Mouse (Mus musculus) right cerebral cortex, postnatal 10 days (tissue): ENCODE measurements around the gene Apex1.
"Not testable (repeated sequence)": the region's sequence is repeated elsewhere in the genome, so short reads cannot be mapped to it uniquely, and the experiment has no call there.

Experiments
- DNase-seq, 2 experiments: peaks; one replicate each; pipeline ENCODE4 v3.0.0; 2021; ENCODE audit warnings: low spot score in 2 of 2

The Apex1 gene

GRCm38 (mm10) chr14:50924281-50925064 lies at the start of gene Apex1, which contains the start of gene Osgep:
Gene Apex1 (plus strand): TSS chr14:50924968.
Gene Osgep (minus strand): TSS chr14:50924893.
- peak; percentile 99 for DNase-seq

- DNase-seq = no peak
These were observed 49.6 kb upstream of the Apex1 start for GRCm38 (mm10) chr14:50875175-50875574.

GRCm38 (mm10) chr14:50875591-50876230 lies 49.1 kb upstream of the Apex1 start:
- DNase-seq = no peak

- no peak for DNase-seq
These were observed 48.4 kb upstream of the Apex1 start for GRCm38 (mm10) chr14:50876236-50876950.

- no peak for DNase-seq
These were observed 33.1 kb upstream of the Apex1 start for GRCm38 (mm10) chr14:50891621-50892020.

- DNase-seq = no peak
These were observed 32.7 kb upstream of the Apex1 start for GRCm38 (mm10) chr14:50892091-50892490.

GRCm38 (mm10) chr14:50892541-50893459 lies 32.0 kb upstream of the Apex1 start:
- no peak for DNase-seq

- DNase-seq = no peak
These were observed 29.4 kb upstream of the Apex1 start for GRCm38 (mm10) chr14:50895407-50895806.

GRCm38 (mm10) chr14:50895985-50896746 lies 28.6 kb upstream of the Apex1 start:
- peak in 1 of 2 experiments; percentile 23 for DNase-seq

- peak in 1 of 2 experiments; percentile 60 for DNase-seq
These were observed 27.9 kb upstream of the Apex1 start for GRCm38 (mm10) chr14:50896747-50897373.

GRCm38 (mm10) chr14:50897374-50897765 lies 27.4 kb upstream of the Apex1 start, which contains the start of gene Klhl33:
Gene Klhl33 (minus strand): TSS chr14:50897507.
- DNase-seq = no peak

GRCm38 (mm10) chr14:50897992-50898391 lies 26.8 kb upstream of the Apex1 start:
- DNase-seq = not testable (repeated sequence)

- DNase-seq = peak in 1 of 2 experiments; percentile 56
These were observed 20.6 kb upstream of the Apex1 start for GRCm38 (mm10) chr14:50903973-50904827.

- no peak for DNase-seq
These were observed 20.0 kb upstream of the Apex1 start for GRCm38 (mm10) chr14:50904828-50905129.

- not testable (repeated sequence) for DNase-seq
These were observed 19.4 kb upstream of the Apex1 start for GRCm38 (mm10) chr14:50905327-50905726.

- DNase-seq = no peak
These were observed 16.6 kb upstream of the Apex1 start for GRCm38 (mm10) chr14:50908126-50908525.

- DNase-seq = no peak
These were observed 13.4 kb upstream of the Apex1 start for GRCm38 (mm10) chr14:50911356-50911755.

GRCm38 (mm10) chr14:50923437-50923836 lies 1.3 kb upstream of the Apex1 start:
- not testable (repeated sequence) for DNase-seq
